Mouse (Mus musculus) forebrain, embryonic 15.5 days (tissue): ENCODE measurements around the gene Macrod1. TPM values are rescaled to one million over a fixed set of nuclear protein-coding genes. Genes with fewer than 3 reads are reported as not detected.

ENCODE experiments used
- ATAC-seq: fragments of 200-750 bp; cut with Nextera tagmentation; replicated peaks from 2 replicates; pipeline ENCODE4 v1.8.0; 2017; ENCODE audit warnings: mild to moderate bottlenecking, moderate TSS enrichment, moderate library complexity
- H3K27ac ChIP-seq: fragments of 300-500 bp; sonication (generic); replicated peaks from 2 replicates; pipeline ENCODE4 v1.5.1; 2015; ENCODE audit warnings: mild to moderate bottlenecking, inconsistent platforms
- H3K27me3 ChIP-seq: fragments of 300-500 bp; sonication (generic); 2 replicates; pipeline ENCODE4 v1.6.1; 2015; ENCODE audit warnings: inconsistent platforms
- H3K36me3 ChIP-seq: fragments of 300-500 bp; sonication (generic); 2 replicates; pipeline ENCODE4 v1.6.1; 2015; ENCODE audit warnings: mild to moderate bottlenecking, inconsistent platforms
- H3K4me1 ChIP-seq: fragments of 300-500 bp; sonication (generic); 2 replicates; pipeline ENCODE4 v1.6.1; 2015; ENCODE audit warnings: inconsistent platforms
- H3K4me2 ChIP-seq: fragments of 300-500 bp; sonication (generic); replicated peaks from 2 replicates; pipeline ENCODE4 v1.6.1; 2015; ENCODE audit warnings: mild to moderate bottlenecking, inconsistent platforms
- H3K4me3 ChIP-seq: fragments of 300-500 bp; sonication (generic); 2 replicates; pipeline ENCODE4 v1.5.1; 2015; ENCODE audit warnings: mild to moderate bottlenecking, inconsistent platforms
- H3K9ac ChIP-seq: fragments of 300-500 bp; sonication (generic); replicated peaks from 2 replicates; pipeline ENCODE4 v1.6.1; 2015; ENCODE audit warnings: mild to moderate bottlenecking, inconsistent platforms
- H3K9me3 ChIP-seq: fragments of 300-500 bp; sonication (generic); 2 replicates; pipeline ENCODE4 v1.6.1; 2016; ENCODE audit warnings: inconsistent platforms
- whole genome bisulfite sequencing: fragments of 180-500 bp; shearing (Covaris S2); methylation state at CpG from one replicate; pipeline ENCODE4 v1.1.7; 2015; ENCODE audit warnings: mixed read lengths; 5-methylcytosine and 5-hydroxymethylcytosine counted together
- polyA plus RNA-seq: library from polyadenylated mRNA; unstranded; fragments of >200 nt; fragmentation: Nextera tagmentation; extraction: Ambion mirVana; gene quantifications from 2 replicates; pipeline ENCODE4 v1.2.1, GENCODE M21; 2015

Macrod1 gene
- polyA plus RNA-seq, 1 experiment from 2014 or later: 6.0 TPM

DNA sequence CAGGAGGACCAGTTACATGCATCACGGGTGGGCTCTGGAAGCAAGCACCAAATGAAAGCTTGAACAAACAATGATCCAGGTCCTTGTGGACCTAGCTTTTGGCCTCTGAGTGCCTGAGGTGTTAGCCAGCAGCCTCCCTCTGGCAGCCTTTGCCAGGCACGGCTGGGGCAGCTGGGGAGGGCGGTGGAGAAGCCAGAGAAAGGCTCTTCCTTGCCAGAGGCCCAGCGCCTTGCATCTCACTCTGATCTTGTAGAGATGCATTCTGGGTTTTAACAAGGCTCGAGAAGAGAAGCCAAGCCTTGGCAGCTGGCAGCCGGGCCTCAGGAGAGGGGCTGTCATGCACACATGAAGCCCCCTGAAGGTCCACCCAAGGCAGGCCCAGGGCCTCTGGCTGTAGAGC lies 83.8 kb downstream of the Macrod1 start:
- peak overlapping the region; percentile 20; the same call in 1 of the 2 replicates for H3K9ac ChIP-seq

DNA sequence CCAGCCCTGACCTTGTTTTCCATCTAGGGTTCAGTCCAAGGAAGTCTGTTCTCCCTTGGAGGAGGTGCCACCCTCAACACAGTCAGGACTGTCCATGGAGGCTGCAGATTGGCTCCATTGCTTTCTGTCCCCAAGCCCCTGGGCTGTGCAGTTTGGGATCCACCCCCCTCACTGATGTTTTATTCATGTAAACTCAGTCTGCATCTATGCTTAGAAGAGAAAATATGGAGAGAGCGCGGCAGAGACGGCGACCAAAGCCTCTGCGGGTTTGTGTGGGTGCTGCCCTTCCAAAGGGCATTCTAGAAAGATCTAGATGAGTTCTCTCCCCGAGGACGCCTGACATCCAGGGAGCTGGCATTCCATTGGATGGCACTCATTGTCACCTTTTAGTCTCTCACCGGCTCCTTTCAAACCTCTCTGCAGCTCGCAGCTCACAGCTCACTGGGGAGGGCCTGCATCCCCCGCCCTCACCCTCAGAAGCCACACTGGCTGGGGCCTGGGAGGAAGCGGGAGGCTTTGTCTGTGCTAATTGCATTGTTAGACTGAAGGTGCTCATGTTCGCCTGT lies 84.3 kb downstream of the Macrod1 start:
- Histone ChIP-seq H3K27ac (peak overlapping the region; percentile 90), H3K9me3 (no peaks in the 10 kb centered on the region), H3K4me2 (no peak overlapping the region; the same call in 1 of the 2 replicates), H3K4me3 (no peak overlapping the region), H3K4me1 (peaks cover 88% of the 10 kb centered on the region), H3K27me3 (no peaks in the 10 kb centered on the region), H3K9ac (peak overlapping the region; percentile 35), H3K36me3 (no peaks in the 10 kb centered on the region)
- 10% methylated on average over 12 of the region's 12 CpGs for WGBS
- ATAC-seq: peak; percentile 35

More for the DNA sequence above, 83.8 kb downstream of the Macrod1 start:
- H3K27ac ChIP-seq: peak overlapping the region; percentile 90
- H3K4me2 ChIP-seq: no peak overlapping the region
- no peaks in the 10 kb centered on the region for H3K36me3 ChIP-seq
- no peaks in the 10 kb centered on the region for H3K9me3 ChIP-seq
- ATAC-seq: no peak
- no peak overlapping the region for H3K4me3 ChIP-seq
- 20% methylated on average over 6 of the region's 6 CpGs for WGBS
- no peaks in the 10 kb centered on the region for H3K27me3 ChIP-seq
- H3K4me1 ChIP-seq: peaks cover 93% of the 10 kb centered on the region

DNA sequence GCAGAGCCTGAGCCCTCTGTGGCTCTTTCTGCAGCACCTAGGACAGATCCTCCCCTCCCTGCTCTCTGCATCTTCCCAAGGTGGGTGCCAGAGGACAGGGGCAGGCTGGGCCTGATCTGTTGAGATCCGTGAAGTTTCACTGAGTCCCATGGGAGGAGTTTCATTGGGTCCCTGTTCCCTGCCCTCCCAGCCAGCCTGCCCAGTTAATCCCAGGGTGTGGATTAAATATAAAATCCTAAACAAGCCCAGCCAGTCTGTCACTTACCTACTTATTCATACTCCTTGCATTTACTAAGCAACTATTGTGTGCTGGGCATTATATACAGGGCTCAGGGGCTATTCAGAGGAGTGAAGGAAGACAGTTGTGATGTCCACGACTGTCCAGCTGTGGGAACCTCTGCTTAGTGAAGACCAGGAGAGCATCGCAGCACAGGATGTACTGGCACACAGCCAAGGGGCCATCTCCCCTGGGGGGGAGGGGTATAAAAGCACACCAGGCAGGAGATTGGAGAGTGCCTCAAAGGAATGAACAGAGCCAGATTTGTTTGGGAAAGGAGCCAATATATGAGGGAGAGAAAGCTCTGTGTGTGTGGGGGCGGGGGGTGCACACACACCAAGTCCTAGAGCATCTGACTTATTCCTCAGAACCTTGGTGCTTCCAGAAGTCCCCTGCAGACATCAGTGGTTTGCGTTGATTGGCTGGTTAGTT lies 85.8 kb downstream of the Macrod1 start:
- WGBS: 30% methylated on average over 5 of the region's 5 CpGs
- no peak overlapping the region for H3K4me2 ChIP-seq
- H3K27ac ChIP-seq: peak overlapping the region; percentile 90
- peaks cover 87% of the 10 kb centered on the region for H3K4me1 ChIP-seq
- H3K27me3 ChIP-seq: no peaks in the 10 kb centered on the region
- H3K36me3 ChIP-seq: no peaks in the 10 kb centered on the region
- H3K4me3 ChIP-seq: no peak overlapping the region
- H3K9me3 ChIP-seq: no peaks in the 10 kb centered on the region
- ATAC-seq: peak; percentile 9; the same call in 1 of the 2 replicates
- H3K9ac ChIP-seq: no peak overlapping the region

DNA sequence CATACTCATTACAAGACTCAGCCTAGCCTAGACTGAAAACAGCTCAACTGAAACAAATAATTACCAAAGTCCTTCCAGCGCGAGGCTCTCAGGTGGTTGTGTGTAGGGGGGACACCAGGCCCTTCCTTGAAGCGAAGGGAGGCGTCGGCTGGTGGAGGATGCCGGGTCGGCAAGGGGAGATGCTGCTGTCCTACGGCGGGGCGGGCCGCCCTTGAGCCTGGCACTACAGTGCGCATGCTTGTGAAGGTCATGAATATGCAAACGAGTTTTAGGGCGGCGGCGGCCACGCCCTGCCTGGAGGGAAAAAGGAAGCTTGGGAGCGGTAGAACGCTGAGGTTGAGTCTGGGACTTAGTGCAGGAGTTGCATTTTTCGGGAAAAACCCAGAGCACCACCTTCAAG lies 87.2 kb downstream of the Macrod1 start:
- WGBS: under 1% methylated on average over 20 of the region's 20 CpGs
- Histone ChIP-seq H3K4me1 (peaks cover 87% of the 10 kb centered on the region), H3K4me2 (peak overlapping the region; percentile 46), H3K4me3 (peak overlapping the region; percentile 36), H3K36me3 (no peaks in the 10 kb centered on the region), H3K27ac (peak overlapping the region; percentile 90), H3K9me3 (no peaks in the 10 kb centered on the region), H3K27me3 (no peaks in the 10 kb centered on the region), H3K9ac (peak overlapping the region; percentile 41)
- ATAC-seq: peak; percentile 37; the same call in 1 of the 2 replicates

DNA sequence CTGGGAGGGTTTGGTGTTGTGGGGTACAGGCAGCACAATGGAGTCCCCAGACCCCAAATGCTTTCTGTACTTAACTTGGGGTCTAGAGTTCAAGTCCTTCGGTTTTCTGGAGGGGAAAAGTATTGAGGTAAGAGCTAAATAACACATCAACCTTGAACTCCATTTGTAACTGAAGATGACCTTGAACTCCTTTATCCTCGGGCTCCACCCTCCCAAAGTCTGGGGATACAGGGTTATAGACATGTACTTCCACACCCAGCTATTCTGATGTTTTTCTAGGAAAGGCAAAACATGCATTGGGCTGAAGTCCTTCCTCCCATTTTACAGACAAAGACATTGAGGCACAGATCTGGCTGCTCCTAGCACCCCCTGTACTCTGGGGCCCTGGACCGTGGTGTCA lies 87.8 kb downstream of the Macrod1 start:
- peaks cover 87% of the 10 kb centered on the region for H3K4me1 ChIP-seq
- H3K4me2 ChIP-seq: peak overlapping the region; percentile 46
- H3K27ac ChIP-seq: no peak overlapping the region
- no peak overlapping the region for H3K9ac ChIP-seq
- no peak overlapping the region for H3K4me3 ChIP-seq
- ATAC-seq: no peak
- no peaks in the 10 kb centered on the region for H3K9me3 ChIP-seq
- no peaks in the 10 kb centered on the region for H3K36me3 ChIP-seq
- no peaks in the 10 kb centered on the region for H3K27me3 ChIP-seq
- 62% methylated on average over 3 of the region's 3 CpGs for WGBS

DNA sequence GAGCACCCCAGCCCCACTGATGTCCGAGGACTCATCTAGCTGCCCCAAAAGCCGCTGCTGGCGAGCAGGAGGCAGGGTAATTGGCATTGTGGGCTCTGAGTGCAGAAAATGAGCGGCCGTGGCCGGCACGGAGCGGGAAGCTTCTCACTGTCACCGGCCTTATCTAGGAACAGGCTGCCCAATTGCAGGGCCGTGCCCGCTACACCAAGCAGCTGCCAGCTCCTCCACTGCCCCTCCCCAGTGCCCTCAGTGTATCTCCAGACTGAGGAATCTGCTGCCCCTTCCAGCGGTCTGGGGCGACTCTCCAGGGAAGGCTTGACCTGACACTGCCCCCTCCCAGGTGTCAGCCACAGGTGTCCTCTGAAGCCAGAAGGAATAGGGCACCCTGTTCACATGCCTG lies 89.8 kb downstream of the Macrod1 start:
- WGBS: 76% methylated on average over 13 of the region's 13 CpGs
- H3K9ac ChIP-seq: no peak overlapping the region
- peak overlapping the region; percentile 16; the same call in 1 of the 2 replicates for H3K27ac ChIP-seq

DNA sequence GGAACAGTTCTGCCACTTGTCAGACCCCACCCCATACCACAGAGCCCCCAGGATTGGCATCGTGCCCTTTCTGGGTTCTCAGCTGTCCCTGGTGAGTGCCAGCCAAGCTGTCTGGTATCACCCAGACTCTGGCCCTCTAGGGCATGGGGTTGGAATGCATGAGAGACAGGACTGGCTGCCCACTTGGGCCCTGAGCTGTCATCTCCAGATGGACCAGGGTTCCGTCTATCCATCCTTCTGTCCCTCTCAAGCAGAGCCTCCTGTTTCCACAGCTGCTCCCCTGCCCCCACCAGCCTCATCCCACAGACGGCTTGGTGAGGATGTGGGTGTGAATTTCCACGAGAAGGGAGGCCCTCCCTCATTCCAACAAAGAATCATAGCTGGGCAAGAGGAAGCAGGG lies 91.5 kb downstream of the Macrod1 start:
- Histone ChIP-seq H3K9ac (no peak overlapping the region), H3K27ac (peak overlapping the region; percentile 83), H3K4me1 (peaks cover 80% of the 10 kb centered on the region), H3K9me3 (no peaks in the 10 kb centered on the region), H3K4me3 (no peak overlapping the region), H3K4me2 (no peak overlapping the region), H3K27me3 (no peaks in the 10 kb centered on the region), H3K36me3 (no peaks in the 10 kb centered on the region)
- WGBS: 39% methylated on average over 4 of the region's 4 CpGs
- ATAC-seq: peak; percentile 31

More for the DNA sequence above, 89.8 kb downstream of the Macrod1 start:
- Histone ChIP-seq H3K9me3 (no peaks in the 10 kb centered on the region), H3K4me1 (peaks cover 87% of the 10 kb centered on the region), H3K4me3 (no peak overlapping the region), H3K4me2 (no peak overlapping the region), H3K27me3 (no peaks in the 10 kb centered on the region), H3K36me3 (no peaks in the 10 kb centered on the region)
- ATAC-seq: no peak

DNA sequence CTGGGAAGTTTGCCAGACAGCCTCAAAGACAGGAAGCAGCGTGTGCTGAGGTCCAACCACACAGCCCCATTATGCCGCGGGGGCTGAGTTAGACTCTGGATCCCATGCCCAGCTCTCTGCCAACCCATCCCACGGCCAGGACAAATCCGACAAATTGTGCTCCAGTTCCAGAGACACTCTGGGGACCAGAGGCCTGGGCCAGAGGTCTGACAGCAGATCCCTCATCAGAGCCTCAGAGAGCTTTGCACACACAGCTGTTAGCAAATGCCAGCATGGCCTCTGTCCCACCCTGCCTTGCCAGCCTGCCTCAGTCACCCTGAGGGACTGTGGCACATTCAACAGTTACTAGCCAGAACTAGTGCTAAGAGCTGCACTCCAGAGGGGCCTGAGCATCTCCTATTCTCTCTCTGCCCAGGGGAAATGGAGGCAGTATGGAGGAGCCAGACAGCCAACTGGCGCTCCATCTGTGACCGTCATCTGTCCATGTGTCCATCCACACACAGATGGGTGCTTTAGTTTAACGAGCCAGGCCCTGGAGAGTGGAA lies 92.0 kb downstream of the Macrod1 start:
- Histone ChIP-seq H3K4me1 (peaks cover 80% of the 10 kb centered on the region), H3K27ac (peak overlapping the region; percentile 83), H3K9ac (no peak overlapping the region), H3K4me3 (no peak overlapping the region), H3K27me3 (no peaks in the 10 kb centered on the region), H3K4me2 (no peak overlapping the region), H3K36me3 (no peaks in the 10 kb centered on the region), H3K9me3 (no peaks in the 10 kb centered on the region)
- WGBS: 34% methylated on average over 8 of the region's 8 CpGs
- peak; percentile 60 for ATAC-seq

DNA sequence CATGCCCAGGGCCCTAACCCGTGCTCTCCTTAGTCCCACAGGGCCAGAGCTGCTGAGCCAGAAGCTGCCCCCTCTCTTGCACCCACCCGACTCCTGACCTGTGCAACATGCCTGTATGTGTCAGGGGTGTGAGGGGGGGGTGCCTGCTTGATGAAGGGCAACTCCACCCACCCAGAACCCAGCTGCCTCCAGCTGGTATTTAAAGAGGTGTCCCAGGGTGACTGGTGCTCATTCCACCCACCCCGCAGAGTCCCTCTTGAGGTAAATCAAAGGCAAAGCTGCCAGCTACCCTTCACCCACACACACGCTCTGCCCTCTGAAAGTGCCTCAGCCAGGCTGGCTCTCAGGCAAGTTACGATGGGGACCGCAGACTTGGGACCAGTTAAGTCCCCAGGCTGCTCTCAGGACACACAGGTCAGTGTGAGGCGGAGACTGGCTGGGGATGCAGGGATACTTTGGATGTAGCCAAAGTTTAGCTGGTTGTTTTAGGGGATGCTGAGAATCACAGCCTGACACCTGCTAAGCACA lies 92.6 kb downstream of the Macrod1 start:
- ATAC-seq: no peak; the same call in 1 of the 2 replicates
- WGBS: 57% methylated on average over 7 of the region's 7 CpGs
- Histone ChIP-seq H3K9me3 (no peaks in the 10 kb centered on the region), H3K4me3 (no peak overlapping the region), H3K4me1 (peaks cover 76% of the 10 kb centered on the region), H3K27ac (peak overlapping the region; percentile 83), H3K4me2 (no peak overlapping the region), H3K36me3 (no peaks in the 10 kb centered on the region), H3K9ac (no peak overlapping the region), H3K27me3 (no peaks in the 10 kb centered on the region)

DNA sequence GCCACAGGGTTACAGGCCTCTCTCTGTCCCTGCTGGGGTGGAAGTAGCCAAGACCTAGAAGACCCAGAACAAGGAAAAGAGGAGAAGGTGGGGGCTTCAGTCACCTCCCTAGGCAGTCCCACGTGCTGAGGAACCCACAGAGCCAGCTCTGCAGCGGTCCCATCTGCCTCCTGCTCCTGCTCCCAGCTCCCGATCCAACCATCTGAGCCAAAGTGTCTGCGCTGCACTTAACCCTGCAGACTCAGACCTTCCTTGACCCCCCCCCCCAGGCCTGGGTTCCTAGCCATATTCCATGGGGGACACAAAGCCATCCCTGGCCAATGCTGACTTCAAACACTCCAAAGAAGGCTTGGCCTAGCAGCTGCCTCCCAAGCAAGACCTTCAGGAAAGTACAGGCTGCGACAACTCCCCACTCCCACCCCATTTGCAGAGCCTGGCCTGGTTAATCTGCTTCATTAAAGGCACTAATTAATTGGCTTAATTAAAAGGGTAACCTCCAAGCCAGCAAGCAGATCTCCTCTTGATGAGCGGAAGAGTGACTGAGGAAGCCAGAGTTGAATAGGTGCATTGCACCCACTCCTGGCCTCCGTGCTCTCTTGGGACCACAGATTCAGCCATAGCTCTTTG lies 94.8 kb downstream of the Macrod1 start:
- Histone ChIP-seq H3K36me3 (no peaks in the 10 kb centered on the region), H3K27ac (peak overlapping the region; percentile 83), H3K4me3 (no peak overlapping the region), H3K4me2 (no peak overlapping the region), H3K9ac (no peak overlapping the region; the same call in 1 of the 2 replicates), H3K4me1 (peaks cover 79% of the 10 kb centered on the region), H3K27me3 (no peaks in the 10 kb centered on the region), H3K9me3 (no peaks in the 10 kb centered on the region)
- 39% methylated on average over 7 of the region's 7 CpGs for WGBS
- no peak for ATAC-seq

DNA sequence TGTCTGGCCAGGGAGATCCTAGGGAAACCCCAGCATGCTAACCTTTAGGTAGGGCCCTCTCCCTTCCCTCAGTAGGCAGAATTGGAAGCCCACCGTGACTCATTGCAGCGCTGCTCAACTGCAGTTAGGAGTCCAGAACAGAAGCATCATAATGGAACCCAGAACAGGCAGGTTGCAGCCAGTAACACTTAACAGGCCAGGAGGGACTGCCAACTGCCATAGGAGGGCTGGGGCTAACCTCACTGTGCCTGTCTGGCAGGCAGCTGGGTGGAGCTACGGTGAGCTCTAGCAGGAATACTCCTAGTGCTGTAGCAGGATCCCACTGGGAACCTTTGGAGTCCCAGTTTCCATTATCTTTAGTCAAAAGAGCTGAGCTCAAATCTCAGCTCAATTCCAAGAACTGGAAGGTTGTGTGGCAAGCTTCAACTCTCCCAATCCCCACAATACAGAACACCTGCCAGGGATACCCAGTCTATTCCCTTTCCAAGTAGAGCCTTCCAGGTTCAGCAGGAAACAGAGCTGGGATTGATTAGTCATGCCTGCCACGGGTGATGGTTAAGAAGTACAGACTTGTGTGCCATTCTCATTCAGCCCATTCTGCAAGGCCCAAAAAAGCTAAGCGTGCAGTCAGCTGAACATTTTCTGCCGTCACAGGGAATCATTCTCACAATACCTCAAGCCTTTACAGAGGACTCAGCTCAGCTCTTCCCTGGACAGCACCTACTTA lies 95.5 kb downstream of the Macrod1 start:
- peaks cover 79% of the 10 kb centered on the region for H3K4me1 ChIP-seq

More for the DNA sequence above, 95.5 kb downstream of the Macrod1 start:
- no peak overlapping the region for H3K4me2 ChIP-seq
- H3K9ac ChIP-seq: no peak overlapping the region
- ATAC-seq: no peak
- H3K4me3 ChIP-seq: no peak overlapping the region
- no peaks in the 10 kb centered on the region for H3K27me3 ChIP-seq
- 70% methylated on average over 6 of the region's 6 CpGs for WGBS
- H3K36me3 ChIP-seq: no peaks in the 10 kb centered on the region
- H3K27ac ChIP-seq: peak overlapping the region; percentile 83
- no peaks in the 10 kb centered on the region for H3K9me3 ChIP-seq
